Mouse (Mus musculus): Measurements from ENCODE around the gene Skp1a.

DNA sequence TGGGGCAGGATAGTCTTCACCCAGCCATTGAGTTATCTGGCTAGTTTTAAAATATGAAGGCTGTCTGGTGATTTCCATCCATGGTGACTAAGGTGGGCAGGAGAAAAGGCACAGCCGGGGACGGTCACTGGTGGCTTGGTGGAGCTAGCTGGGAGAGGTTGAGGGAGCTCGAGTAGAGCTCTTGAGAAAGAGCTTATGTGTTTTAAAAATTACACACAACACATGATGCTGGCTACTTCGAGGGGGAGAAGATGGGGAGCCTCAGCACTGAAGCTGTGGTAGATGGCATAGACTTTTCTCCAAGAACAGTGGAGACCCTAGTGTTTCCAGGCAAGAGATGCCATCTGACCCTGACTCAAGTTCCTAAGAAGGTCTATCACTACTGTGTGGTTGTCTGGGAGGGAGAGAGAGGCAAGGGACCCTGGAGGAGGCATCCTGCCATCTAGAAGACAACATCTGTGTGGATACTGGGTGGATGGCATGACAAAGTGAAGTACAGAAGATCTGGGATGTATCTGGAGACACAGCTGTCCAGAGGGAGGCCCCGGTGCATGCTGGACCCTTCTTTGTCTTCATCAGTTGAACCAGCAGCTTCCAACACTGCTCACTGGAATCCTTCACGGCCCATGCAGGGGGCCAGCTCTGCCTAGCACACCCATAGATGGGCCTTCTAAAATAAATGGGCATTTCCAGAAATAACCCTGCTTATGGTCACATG lies 45.8 kb downstream of the Skp1a start:
- no peak for TF ChIP-seq GATA1 (IDR thresholded peaks at IDR 0.05; ENCODE audit: borderline replicate concordance, low read length)
- TF ChIP-seq FLI1 (IDR thresholded peaks at IDR 0.05; ENCODE audit: low read length) = no peak

Measured in megakaryocyte, embryonic 14.5 days (primary cell).